Mouse (Mus musculus): Measurements from ENCODE around the gene Map2k3.

The Map2k3 gene

GRCm38 (mm10) chr11:60955621-60956383 is 24.0 kb downstream of the Map2k3 start:
- no peak for DNase-seq (ENCODE audit: low spot score in 2 of 2)

GRCm38 (mm10) chr11:60958948-60959347 is 27.1 kb downstream of the Map2k3 start:
- DNase-seq (ENCODE audit: low spot score in 2 of 2) = no peak

- no peak for DNase-seq (ENCODE audit: low spot score in 2 of 2)
Observed at GRCm38 (mm10) chr11:60961176-60961575, 29.3 kb downstream of the Map2k3 start.

DNA sequence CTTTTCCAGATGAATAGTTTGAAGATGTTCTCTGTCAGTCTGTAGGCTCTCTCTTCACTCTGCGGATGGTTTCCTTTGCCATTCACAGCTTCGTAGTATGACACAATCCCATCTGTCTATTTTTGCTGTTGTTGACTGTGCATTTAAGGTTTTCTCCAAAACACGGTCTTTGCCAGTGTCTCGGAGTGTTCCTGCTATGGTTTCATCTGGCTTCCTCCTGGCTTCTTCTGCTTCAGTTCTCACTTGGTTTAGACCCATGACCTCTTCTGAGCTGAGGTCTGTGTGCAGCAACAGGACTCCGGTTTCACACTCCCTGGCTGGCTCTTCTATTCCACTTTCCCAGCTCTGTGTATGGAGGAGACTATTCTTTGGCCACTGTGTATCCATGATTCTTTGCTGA is 30.9 kb downstream of the Map2k3 start:
- DNase-seq (ENCODE audit: low spot score in 2 of 2) = no peak

GRCm38 (mm10) chr11:60966974-60967373 is 35.1 kb downstream of the Map2k3 start:
- no peak for DNase-seq (ENCODE audit: low spot score in 2 of 2)

DNA sequence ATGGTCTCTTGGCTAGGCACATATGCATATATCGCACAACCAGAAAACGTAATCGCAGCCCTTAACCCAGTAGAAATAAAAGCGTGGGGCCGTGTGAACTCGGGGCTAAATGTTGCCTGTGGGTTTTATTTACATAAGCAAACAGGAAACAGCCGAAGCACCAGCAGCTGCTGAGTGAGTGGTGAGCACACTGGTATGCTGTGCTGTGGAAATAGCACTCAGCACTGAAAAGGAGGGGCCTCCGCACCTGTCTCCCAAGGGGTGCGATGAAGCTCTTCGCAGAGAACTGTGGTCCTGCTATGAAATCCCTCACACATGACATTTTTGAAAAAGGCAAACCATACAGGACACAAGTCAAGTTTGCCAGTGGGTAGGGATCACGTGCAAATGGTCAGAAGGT is 43.3 kb downstream of the Map2k3 start:
- DNase-seq (ENCODE audit: low spot score in 2 of 2) = no peak

DNA sequence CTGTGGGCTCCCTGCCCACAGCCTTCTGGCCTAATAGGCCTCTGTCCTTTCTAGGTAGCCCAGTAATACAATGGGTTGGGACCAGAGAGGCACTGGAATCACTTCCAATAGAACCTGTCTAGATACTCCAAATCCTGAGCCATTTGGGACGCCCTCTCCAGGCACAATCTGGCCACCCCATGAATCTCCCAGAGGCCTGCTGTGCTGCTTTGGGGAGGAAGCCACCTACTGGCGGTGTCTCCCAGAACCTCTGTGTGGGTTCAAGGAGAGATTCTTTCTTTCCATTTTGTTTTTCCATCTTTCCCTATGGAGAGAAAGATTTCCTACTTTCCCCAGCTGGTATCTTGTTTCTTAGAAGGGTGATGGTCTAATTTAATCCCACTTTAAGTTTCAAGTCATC is 44.4 kb downstream of the Map2k3 start:
- DNase-seq (ENCODE audit: low spot score in 2 of 2) = no peak

DNA sequence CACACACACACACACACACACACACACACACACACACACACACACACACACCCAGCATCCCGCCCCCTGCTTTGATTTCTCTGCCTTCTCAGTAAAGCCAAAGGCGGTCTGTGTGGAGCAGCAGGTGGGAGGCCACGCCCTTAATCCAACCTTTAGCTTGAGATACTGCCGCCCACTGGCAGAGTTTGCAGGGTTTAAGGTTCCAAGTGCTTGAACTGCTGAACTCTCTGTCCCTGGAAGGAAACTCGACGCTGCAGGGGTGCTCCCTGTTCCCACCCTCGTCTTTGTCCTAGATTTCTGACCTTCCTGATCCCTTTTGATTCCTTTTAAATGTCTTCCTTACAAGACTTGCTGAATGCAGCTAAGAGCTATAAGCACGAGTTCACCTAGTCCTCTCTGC is 44.9 kb downstream of the Map2k3 start:
- no peak for DNase-seq (ENCODE audit: low spot score in 2 of 2)

DNA sequence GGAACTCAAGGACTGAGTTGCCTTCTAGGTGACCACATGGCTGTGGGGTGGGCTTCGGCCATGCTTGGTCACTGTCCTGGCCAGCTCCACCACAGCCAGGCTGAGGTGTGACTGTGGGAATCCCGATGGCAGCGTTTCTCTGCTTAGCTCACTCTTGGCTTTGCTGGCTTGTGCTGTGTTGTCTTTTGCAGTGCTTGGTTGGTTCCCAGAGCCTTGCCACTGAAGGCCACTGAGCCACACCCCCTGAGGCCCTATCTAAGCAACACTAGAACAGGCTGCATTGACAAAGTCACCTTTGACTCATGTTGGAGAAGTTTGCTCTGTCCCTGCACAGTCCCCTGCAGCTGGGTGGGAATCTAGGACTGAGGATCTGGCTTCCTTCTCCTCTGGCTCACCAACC is 45.3 kb downstream of the Map2k3 start:
- no peak for DNase-seq (ENCODE audit: low spot score in 2 of 2)

DNA sequence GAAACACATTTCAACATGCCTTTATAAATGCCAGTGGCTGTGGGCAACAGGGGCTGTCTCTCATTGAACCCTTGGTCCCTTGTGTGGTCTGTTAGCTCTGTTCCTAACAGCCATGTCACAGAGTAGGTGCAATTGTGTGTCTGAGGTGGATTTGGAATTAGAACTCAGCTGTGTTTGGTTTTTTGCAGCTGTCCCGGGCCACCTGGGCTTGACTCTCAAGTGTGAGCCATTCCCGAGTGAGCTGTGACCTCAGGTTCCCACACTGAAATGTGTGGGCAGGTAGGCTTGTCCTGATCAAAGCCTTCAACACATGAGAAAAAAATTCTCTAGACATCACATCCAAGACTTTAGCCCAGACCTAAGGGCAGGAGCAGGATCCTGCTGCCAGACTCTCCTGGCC is 46.8 kb downstream of the Map2k3 start:
- no peak for DNase-seq (ENCODE audit: low spot score in 2 of 2)

GRCm38 (mm10) chr11:60979788-60980187 is 48.0 kb downstream of the Map2k3 start:
- no peak for DNase-seq (ENCODE audit: low spot score in 2 of 2)

GRCm38 (mm10) chr11:60981693-60982486 is 50.1 kb downstream of the Map2k3 start:
- peak in 1 of 2 experiments; percentile 33 for DNase-seq (ENCODE audit: low spot score in 2 of 2)

DNA sequence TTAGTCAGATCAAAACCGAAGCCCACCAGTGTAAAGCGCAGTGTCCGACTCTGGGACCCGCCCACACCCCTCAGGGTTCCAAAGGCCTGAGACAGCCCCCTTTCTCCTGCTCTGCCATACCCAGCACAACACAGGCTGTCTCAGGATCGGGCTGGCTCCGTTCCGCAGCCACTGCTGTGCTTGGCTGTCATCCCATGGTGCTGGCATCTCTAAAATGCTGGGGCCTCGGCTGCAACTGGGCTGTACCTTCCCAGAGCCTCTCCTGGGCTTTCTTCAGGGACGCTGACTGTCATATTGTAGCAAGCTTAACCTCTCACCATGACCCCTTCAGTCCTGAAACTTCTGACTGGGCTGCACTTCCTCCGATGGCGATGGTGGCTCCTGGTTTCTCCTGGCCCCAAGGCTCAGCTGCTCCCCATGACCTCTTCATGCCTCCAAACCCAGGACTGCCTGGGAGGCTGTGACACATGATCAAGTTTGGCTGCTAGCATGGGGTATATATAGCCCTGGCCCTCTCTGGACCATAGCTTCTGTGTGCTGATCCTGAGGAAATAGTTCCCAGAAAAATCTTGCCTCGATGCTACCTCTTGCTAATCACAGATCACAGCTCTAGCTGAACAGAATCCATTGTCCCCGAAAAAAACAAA is 53.2 kb downstream of the Map2k3 start:
- peak in 1 of 2 experiments; percentile 39 for DNase-seq (ENCODE audit: low spot score in 2 of 2)

- DNase-seq (ENCODE audit: low spot score in 2 of 2) = no peak
Observed at GRCm38 (mm10) chr11:60990428-60990827, 58.6 kb downstream of the Map2k3 start.
